Mouse (Mus musculus) left cerebral cortex, adult 9 months (tissue): ENCODE results near the gene Afg1l.

Source experiments
- DNase-seq, 2 experiments: peaks; one replicate each; pipeline ENCODE4 v3.0.0; 2022; ENCODE audit warnings: low spot score in 2 of 2

The Afg1l gene

GRCm38 (mm10) chr10:42270277-42271083 is 207.9 kb downstream of the Afg1l start:
- DNase-seq: no peak

- DNase-seq: no peak
Observed at GRCm38 (mm10) chr10:42269281-42270025, 208.9 kb downstream of the Afg1l start.

- DNase-seq: no peak
Observed at GRCm38 (mm10) chr10:42267811-42268545, 210.4 kb downstream of the Afg1l start.

- DNase-seq: no peak
Observed at GRCm38 (mm10) chr10:42265021-42265689, 213.2 kb downstream of the Afg1l start.

GRCm38 (mm10) chr10:42264195-42264594 is 214.2 kb downstream of the Afg1l start:
- DNase-seq: no peak

- no peak for DNase-seq
Observed at GRCm38 (mm10) chr10:42263701-42264100, 214.7 kb downstream of the Afg1l start.
